Mouse (Mus musculus) embryonic fibroblast, embryonic 13.5 days (primary cell): ENCODE data around the gene Zbtb34.

Experiments used
- CTCF ChIP-seq: IDR thresholded peaks from 2 replicates; pipeline ENCODE4 v1.5.1; 2011; ENCODE audit warnings: mild to moderate bottlenecking, control low read depth, low read length, moderate library complexity, borderline replicate concordance; ENCODE audit not compliant: insufficient read depth
- POLR2A ChIP-seq: IDR thresholded peaks from 2 replicates; pipeline ENCODE4 v1.6.1; 2011; ENCODE audit warnings: low read depth, mild to moderate bottlenecking, control low read depth, low read length, moderate library complexity

GRCm38 (mm10) chr2:33364656-33365055 is 66.5 kb downstream of the Zbtb34 start:
- TF ChIP-seq CTCF: no peak
- no peak for TF ChIP-seq POLR2A
